Mouse (Mus musculus): Measurements from ENCODE around the gene Dtx4. TPM values are rescaled to one million over a fixed set of nuclear protein-coding genes. Genes with fewer than 3 reads are reported as not detected.

Gene Dtx4
- polyA plus RNA-seq, 1 experiment, result 13.8 TPM

GRCm38 (mm10) chr19:12435750-12436524 is 65.3 kb downstream of the Dtx4 start:
- Histone ChIP-seq H3K4me3 (replicated peaks; ENCODE audit: extremely low read depth, low read depth, low read length) (no peak overlapping the region), H3K4me1 (ENCODE audit: control insufficient read depth, insufficient read depth, low read length) (no peaks in the 10 kb centered on the region)
- no peak for DNase-seq
- TF ChIP-seq POLR2A (IDR thresholded peaks at IDR 0.05; ENCODE audit: borderline replicate concordance, extremely low read depth, low read depth, low read length), result no peak
- TF ChIP-seq CTCF (IDR thresholded peaks at IDR 0.05; ENCODE audit: insufficient read depth, low read length), result no peak
- WGBS, result 55% methylated on average over 4 of the region's 4 CpGs

DNA sequence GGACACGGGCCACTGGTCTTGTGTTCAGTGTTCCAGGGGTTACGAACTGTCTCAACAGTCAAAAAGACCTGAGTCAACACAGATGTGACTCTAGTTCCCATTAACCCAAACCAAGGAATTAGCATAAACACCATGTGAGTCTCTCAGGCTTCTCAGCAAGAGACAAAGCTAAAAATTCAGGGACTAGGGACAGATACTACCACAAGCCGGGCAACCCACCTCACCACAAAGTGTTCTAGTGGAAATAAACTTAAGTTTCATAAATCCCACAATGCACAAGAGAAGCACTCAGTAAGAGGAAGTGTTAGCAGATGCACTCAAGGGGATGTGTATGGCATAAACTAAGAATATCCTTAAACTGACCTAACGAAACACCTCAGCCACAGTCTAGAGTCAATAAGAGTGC is 66.2 kb downstream of the Dtx4 start:
- Histone ChIP-seq H3K4me3 (replicated peaks; ENCODE audit: extremely low read depth, low read depth, low read length) (no peak overlapping the region), H3K4me1 (ENCODE audit: control insufficient read depth, insufficient read depth, low read length) (no peaks in the 10 kb centered on the region)
- 61% methylated on average over 4 of the region's 4 CpGs for WGBS
- no peak for TF ChIP-seq CTCF (IDR thresholded peaks at IDR 0.05; ENCODE audit: insufficient read depth, low read length)
- no peak for DNase-seq

DNA sequence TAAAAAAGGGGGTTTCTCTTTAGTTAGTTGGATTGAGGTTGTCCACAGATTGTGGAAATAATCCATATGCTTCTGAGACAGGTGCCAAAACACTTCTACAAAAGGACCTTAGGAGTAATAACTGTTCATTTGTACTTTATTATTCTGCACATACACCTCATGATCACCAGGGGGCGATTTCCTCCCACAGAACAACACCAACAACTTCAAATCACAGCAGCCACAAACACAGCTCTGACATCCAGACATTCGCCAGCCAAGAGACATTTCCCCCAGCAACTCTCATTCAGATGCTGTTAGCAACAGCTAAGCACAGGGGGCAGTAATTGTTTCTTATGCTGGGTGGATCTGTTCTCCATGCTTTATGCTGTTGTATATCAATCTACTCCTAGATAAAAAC is 68.2 kb downstream of the Dtx4 start:
- TF ChIP-seq CTCF (IDR thresholded peaks at IDR 0.05; ENCODE audit: insufficient read depth, low read length), result peak; percentile 41
- TF ChIP-seq POLR2A (IDR thresholded peaks at IDR 0.05; ENCODE audit: borderline replicate concordance, extremely low read depth, low read depth, low read length), result no peak
- Histone ChIP-seq H3K4me1 (ENCODE audit: control insufficient read depth, insufficient read depth, low read length) (no peaks in the 10 kb centered on the region), H3K4me3 (replicated peaks; ENCODE audit: extremely low read depth, low read depth, low read length) (no peak overlapping the region)
- 5% methylated on average over 2 of the region's 2 CpGs for WGBS
- DNase-seq, result no peak

DNA sequence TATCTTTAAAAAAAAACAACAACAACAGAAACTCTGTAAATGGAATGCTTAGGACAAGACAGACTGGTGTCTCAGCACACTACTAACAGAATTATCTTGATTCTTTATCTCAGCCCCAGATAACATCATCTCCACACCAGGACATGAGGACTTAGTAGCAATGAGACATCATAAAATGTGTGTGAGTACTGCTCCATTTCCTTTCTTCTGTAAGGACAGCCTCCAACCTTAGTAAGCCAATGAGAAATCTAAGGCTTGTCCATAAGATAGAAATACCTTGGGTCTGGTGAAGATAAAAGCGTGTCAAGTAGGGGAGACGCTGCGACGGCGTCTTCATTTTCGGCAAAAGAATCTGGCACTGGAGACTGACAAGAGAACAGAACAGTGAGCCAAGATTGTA is 73.6 kb downstream of the Dtx4 start, which contains the start of gene Pfpl:
Gene Pfpl (plus strand): TSS at position 301 of the 400 bp plus-strand sequence.
- Histone ChIP-seq H3K4me1 (ENCODE audit: control insufficient read depth, insufficient read depth, low read length) (no peaks in the 10 kb centered on the region), H3K4me3 (replicated peaks; ENCODE audit: extremely low read depth, low read depth, low read length) (no peak within 1 kb of the TSS)
- DNase-seq, result no peak
- TF ChIP-seq CTCF (IDR thresholded peaks at IDR 0.05; ENCODE audit: insufficient read depth, low read length) (no peak), POLR2A (IDR thresholded peaks at IDR 0.05; ENCODE audit: borderline replicate concordance, extremely low read depth, low read depth, low read length) (no peak)
- WGBS, result 90% methylated on average over 6 of the region's 6 CpGs

GRCm38 (mm10) chr19:12427101-12427500 is 74.2 kb downstream of the Dtx4 start:
- Histone ChIP-seq H3K4me1 (ENCODE audit: control insufficient read depth, insufficient read depth, low read length) (no peaks in the 10 kb centered on the region), H3K4me3 (replicated peaks; ENCODE audit: extremely low read depth, low read depth, low read length) (no peak overlapping the region)
- no peak for DNase-seq
- 79% methylated on average over 5 of the region's 5 CpGs for WGBS
- no peak for TF ChIP-seq CTCF (IDR thresholded peaks at IDR 0.05; ENCODE audit: insufficient read depth, low read length)

GRCm38 (mm10) chr19:12421680-12422079 is 79.6 kb downstream of the Dtx4 start:
- no peak for TF ChIP-seq POLR2A (IDR thresholded peaks at IDR 0.05; ENCODE audit: borderline replicate concordance, extremely low read depth, low read depth, low read length)
- no peak for TF ChIP-seq CTCF (IDR thresholded peaks at IDR 0.05; ENCODE audit: insufficient read depth, low read length)
- no peak overlapping the region for H3K4me3 ChIP-seq (replicated peaks; ENCODE audit: extremely low read depth, low read depth, low read length)
- no peak for DNase-seq
- no peaks in the 10 kb centered on the region for H3K4me1 ChIP-seq (ENCODE audit: control insufficient read depth, insufficient read depth, low read length)
- WGBS, result 67% methylated on average over 1 of the region's 1 CpGs

- DNase-seq, result no peak
- H3K4me3 ChIP-seq (replicated peaks; ENCODE audit: extremely low read depth, low read depth, low read length), result no peak overlapping the region
- 63% methylated on average over 6 of the region's 6 CpGs for WGBS
- H3K4me1 ChIP-seq (ENCODE audit: control insufficient read depth, insufficient read depth, low read length), result no peaks in the 10 kb centered on the region
- no peak for TF ChIP-seq CTCF (IDR thresholded peaks at IDR 0.05; ENCODE audit: insufficient read depth, low read length)
- no peak for TF ChIP-seq POLR2A (IDR thresholded peaks at IDR 0.05; ENCODE audit: borderline replicate concordance, extremely low read depth, low read depth, low read length)
Observed at GRCm38 (mm10) chr19:12420555-12420954, 80.7 kb downstream of the Dtx4 start.

DNA sequence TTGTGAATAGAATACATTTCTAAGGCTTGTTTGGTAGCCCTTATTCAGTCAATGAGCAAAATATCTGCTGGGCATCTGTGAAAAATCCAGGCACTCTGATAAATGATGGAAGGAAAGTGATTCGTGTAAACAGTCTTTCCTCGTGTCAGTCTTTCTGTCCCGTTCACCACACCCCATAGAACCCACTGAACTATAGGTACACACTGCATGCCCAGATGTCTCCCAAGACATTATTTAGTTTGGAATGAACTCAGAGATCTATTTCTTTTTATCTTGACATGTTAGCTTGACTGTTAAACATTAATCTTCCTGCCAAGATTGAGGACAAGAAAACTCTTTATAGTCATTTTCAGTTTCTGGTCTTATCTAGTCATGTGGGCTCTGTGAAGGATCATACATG is 82.9 kb downstream of the Dtx4 start:
- DNase-seq, result no peak
- Histone ChIP-seq H3K4me1 (ENCODE audit: control insufficient read depth, insufficient read depth, low read length) (no peaks in the 10 kb centered on the region), H3K4me3 (replicated peaks; ENCODE audit: extremely low read depth, low read depth, low read length) (no peak overlapping the region)
- WGBS, result 37% methylated on average over 3 of the region's 3 CpGs
- no peak for TF ChIP-seq CTCF (IDR thresholded peaks at IDR 0.05; ENCODE audit: insufficient read depth, low read length)
- TF ChIP-seq POLR2A (IDR thresholded peaks at IDR 0.05; ENCODE audit: borderline replicate concordance, extremely low read depth, low read depth, low read length), result no peak

DNA sequence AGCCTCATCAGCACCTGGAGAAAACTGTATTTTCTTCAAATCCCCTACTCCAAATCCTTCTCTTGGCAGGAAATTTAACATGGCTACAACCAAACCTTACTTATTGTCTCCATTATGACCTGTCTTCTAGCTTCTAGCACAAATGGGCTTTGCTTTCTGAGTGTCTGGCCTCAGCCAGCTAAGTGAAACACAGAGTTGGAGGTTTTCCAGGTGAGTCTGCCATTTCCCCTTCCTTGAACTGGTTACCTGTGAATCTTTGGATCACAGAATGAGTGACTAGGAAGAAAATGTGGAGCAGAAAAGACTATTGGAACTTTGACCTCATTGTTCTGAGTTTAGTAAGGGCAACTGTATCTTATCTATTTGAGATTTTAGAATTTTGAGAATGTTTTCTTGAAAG is 83.9 kb downstream of the Dtx4 start, which contains the start of gene Olfr1441:
Gene Olfr1441 (plus strand): TSS at position 73 of the 400 bp plus-strand sequence.
- TF ChIP-seq CTCF (IDR thresholded peaks at IDR 0.05; ENCODE audit: insufficient read depth, low read length) (no peak), POLR2A (IDR thresholded peaks at IDR 0.05; ENCODE audit: borderline replicate concordance, extremely low read depth, low read depth, low read length) (no peak)
- Histone ChIP-seq H3K4me3 (replicated peaks; ENCODE audit: extremely low read depth, low read depth, low read length) (no peak within 1 kb of the TSS), H3K4me1 (ENCODE audit: control insufficient read depth, insufficient read depth, low read length) (no peaks in the 10 kb centered on the region)
- DNase-seq, result no peak

Other genes with a start within 250 kb of the Dtx4 start
- gene Olfr235, start 240.4 kb downstream of the Dtx4 start, polyA plus RNA-seq (2012; rRNA removed), result not detected in 2 replicates
- gene Olfr1434, start 221.6 kb downstream of the Dtx4 start, polyA plus RNA-seq (2012; rRNA removed), result not detected in 2 replicates
- not detected in 2 replicates for gene Olfr1436, start 202.3 kb downstream of the Dtx4 start, polyA plus RNA-seq (2012; rRNA removed)
- gene Olfr1437, start 176.4 kb downstream of the Dtx4 start, polyA plus RNA-seq (2012; rRNA removed), result not detected in 2 replicates
- not detected in 2 replicates for gene Olfr1438-ps1, start 165.5 kb downstream of the Dtx4 start, polyA plus RNA-seq (2012; rRNA removed)
- not detected in 2 replicates for gene Olfr1440, start 114.2 kb downstream of the Dtx4 start, polyA plus RNA-seq (2012; rRNA removed)
- gene Olfr1441, start 84.0 kb downstream of the Dtx4 start, polyA plus RNA-seq (2012; rRNA removed), result not detected in 2 replicates
- not detected in 2 replicates for gene Pfpl, start 73.5 kb downstream of the Dtx4 start, polyA plus RNA-seq (2012; rRNA removed)
- gene Mpeg1, start 40.7 kb downstream of the Dtx4 start, polyA plus RNA-seq (2012; rRNA removed), result 22.2 and 35.3 TPM in 2 replicates
- gene Fam111a, start 44.3 kb upstream of the Dtx4 start, polyA plus RNA-seq (2012; rRNA removed), result 1.4 and 2.8 TPM in 2 replicates
- not detected in 2 replicates for gene Gm4952, start 98.5 kb upstream of the Dtx4 start, polyA plus RNA-seq (2012; rRNA removed)
- gene Glyat, start 131.9 kb upstream of the Dtx4 start, polyA plus RNA-seq (2012; rRNA removed), result not detected in 2 replicates
- gene Olfr1442, start 169.0 kb upstream of the Dtx4 start, polyA plus RNA-seq (2012; rRNA removed), result not detected in 2 replicates
- gene Olfr1443, start 176.7 kb upstream of the Dtx4 start, polyA plus RNA-seq (2012; rRNA removed), result not detected in 2 replicates
- gene Keg1, start 194.3 kb upstream of the Dtx4 start, polyA plus RNA-seq (2012; rRNA removed), result 0.06 TPM in 1 of 2 replicates, not detected in the other